Mouse (Mus musculus) frontal cortex, adult 2 months (tissue): ENCODE data around the gene Tmco1. TPM values are rescaled to one million over a fixed set of nuclear protein-coding genes. Genes with fewer than 3 reads are reported as not detected.

ENCODE experiments used
- DNase-seq, 2 experiments: peaks; one replicate each; pipeline ENCODE4 v3.0.0; 2022; ENCODE audit warnings: low spot score in 1 of 2; ENCODE audit errors: extremely low spot score in 1 of 2
- polyA plus RNA-seq: library from polyadenylated mRNA; depleted of rRNA; stranded (reverse); fragments of >200 nt; gene quantifications from 2 replicates; pipeline ENCODE4 v1.2.3, GENCODE M21; 2012

The Tmco1 gene
- polyA plus RNA-seq, 1 experiment, result 64.0 TPM

DNA sequence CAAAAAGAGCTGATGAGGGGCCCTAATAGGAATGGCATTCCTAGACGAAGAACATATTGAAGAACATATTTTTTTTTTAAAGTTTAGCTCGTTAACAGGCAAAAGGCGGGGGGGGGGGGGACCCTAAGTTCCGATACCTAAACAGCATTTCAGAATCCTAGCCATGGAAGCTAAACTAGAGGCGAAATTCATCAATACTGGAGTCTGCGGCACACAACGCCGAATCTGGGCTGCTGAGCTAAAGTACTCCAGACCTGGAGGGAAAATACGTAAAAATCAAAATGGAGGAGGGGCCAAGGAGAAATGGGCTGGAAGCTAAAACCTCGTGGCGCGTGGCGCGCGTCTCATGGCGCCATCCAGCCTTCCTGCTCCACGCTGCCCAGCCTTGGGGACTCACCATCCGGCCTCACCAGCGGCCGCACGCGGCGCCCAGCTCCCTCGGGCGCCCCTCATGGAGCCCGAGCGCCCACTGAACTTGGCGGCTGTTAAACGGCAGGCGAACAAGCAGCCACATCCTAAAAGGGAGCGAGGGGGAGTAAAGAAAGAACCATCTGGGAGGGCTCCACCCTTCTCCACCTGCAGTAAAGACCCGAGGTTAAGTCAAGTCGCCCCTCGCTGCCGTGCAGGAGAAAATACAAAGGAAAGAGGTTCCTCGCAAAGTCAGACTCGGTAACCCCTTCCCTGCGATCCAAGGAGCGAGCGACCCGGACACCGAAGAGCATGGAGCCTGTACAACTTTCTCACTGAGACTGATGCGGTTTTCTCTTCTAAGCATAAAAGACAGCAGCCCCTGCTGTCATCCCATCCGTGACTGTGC lies 24.5 kb upstream of the Tmco1 start:
- DNase-seq, result peak; percentile 41 to 69

- DNase-seq, result peak in 1 of 2 experiments; percentile 50
Observed at GRCm38 (mm10) chr1:167284258-167284836, 23.8 kb upstream of the Tmco1 start.

GRCm38 (mm10) chr1:167284837-167285319 lies 23.3 kb upstream of the Tmco1 start:
- DNase-seq, result peak; percentile 64 to 83

GRCm38 (mm10) chr1:167285320-167285355 lies 23.0 kb upstream of the Tmco1 start, which contains the start of gene Uck2:
Uck2 (minus strand) TSS chr1:167285320.
- no peak for DNase-seq

- no peak for DNase-seq
Observed at GRCm38 (mm10) chr1:167285356-167285755, 22.8 kb upstream of the Tmco1 start.

DNA sequence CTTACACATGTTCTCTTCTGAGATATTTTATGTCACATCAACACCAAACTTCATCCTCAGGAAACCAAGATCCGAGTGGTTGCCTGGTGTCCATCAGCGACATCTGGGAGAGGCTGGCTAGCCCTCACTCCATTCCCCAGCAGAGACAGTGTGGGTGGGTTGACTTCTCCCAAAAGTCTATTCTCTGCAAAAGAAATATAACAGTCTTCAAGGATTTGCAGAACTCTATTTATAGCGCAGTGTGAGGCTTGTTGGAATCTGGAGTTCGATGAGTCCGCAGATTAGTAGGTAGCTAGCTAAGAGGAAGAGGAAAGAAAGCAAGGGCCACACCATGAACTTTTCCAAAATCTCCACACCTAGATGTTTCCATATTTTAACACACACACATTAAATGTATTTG lies 21.0 kb upstream of the Tmco1 start:
- peak in 1 of 2 experiments; percentile 41 for DNase-seq

GRCm38 (mm10) chr1:167288665-167289538 lies 19.3 kb upstream of the Tmco1 start:
- no peak for DNase-seq

GRCm38 (mm10) chr1:167289567-167290262 lies 18.5 kb upstream of the Tmco1 start:
- no peak for DNase-seq

DNA sequence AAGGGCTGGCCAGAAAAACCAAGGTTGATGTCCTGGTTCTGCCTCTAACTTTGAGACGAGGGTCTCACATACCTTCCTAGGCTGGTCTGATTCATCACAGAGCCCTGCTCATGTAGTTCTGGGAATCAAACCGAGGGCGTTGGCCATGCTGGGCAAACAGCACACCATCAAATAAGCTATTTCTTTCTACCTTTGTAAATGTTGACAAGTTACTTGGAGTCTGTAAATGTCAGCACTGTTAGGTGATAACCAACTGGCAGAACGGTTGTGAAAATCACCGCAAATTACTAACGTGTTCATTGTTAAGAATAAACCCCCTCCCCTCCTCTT lies 17.9 kb upstream of the Tmco1 start:
- no peak for DNase-seq

GRCm38 (mm10) chr1:167291610-167292009 lies 16.6 kb upstream of the Tmco1 start:
- no peak for DNase-seq

DNA sequence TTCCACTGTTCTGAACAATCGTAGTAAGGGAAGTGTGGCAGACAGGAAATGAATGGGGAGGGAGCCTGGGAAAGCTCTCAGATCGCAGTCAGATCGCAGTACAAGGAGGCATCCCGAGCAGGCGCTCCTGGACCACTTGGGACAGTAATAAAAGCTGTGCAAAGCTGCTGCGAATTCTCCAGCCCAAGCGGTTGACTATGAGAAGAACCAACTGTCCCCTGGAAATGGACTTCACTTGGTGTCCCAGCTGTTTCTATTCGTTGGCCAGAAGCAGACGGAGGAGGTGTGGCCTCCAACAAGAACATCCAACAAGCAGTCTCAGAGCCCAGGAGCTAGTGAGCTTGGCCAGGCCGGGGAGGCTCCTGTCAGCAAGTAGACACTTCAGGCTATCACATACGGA lies 15.7 kb upstream of the Tmco1 start:
- DNase-seq, result no peak

DNA sequence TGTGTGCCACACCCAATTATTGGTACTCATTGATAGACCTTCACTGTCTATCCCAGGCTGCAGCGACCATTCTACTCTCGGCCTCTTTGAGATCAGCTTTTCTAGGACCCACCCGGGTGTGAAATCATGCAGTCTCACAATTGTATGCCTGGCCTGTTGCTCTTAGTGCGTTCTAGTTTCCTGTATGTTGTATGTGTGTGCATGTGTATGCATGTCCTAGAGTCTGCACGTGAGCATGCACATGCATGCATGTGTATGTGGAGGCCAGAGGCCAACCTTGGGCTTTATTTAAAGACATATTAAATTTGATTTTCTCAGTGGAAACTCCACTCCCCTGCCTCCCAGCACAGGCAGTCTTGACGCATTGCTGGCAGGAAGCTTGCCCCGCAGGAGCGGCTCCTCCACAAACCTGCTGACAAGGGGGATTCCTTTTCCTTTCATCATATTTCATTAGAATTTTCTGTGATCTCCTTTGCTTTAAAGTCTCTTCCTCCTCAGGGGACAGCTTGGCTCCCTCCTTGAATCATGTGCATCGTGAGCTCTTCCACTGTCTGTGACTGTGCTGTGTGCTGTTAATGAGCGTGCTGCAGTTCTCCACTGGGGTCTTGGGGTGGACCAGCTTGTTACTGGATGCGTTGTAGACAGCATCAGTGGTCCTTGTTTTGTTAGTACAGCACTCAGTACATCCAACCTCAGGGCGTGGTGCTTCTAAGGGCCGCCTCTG lies 12.3 kb upstream of the Tmco1 start:
- DNase-seq, result no peak

DNA sequence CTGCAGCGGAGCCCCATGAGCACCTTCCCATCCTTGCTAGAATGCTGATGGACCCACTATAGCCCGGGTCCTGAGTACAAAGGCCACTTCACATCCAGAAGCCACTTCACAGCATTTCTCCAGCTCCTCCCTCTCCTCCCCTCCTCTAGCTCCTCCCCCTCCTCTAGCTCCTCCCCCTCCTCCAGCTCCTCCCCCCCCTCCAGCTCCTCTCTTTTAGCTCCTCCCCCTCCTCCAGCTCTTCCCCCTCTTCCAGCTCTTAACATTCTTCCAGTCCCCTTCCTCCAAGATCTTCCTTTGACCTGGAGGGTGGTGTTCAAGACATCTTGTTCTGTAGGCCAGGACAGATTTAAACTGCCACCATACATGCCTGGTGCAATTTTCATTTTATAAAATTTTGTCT lies 8.1 kb upstream of the Tmco1 start:
- DNase-seq, result no peak

GRCm38 (mm10) chr1:167305501-167306137 lies 2.6 kb upstream of the Tmco1 start:
- no peak for DNase-seq

DNA sequence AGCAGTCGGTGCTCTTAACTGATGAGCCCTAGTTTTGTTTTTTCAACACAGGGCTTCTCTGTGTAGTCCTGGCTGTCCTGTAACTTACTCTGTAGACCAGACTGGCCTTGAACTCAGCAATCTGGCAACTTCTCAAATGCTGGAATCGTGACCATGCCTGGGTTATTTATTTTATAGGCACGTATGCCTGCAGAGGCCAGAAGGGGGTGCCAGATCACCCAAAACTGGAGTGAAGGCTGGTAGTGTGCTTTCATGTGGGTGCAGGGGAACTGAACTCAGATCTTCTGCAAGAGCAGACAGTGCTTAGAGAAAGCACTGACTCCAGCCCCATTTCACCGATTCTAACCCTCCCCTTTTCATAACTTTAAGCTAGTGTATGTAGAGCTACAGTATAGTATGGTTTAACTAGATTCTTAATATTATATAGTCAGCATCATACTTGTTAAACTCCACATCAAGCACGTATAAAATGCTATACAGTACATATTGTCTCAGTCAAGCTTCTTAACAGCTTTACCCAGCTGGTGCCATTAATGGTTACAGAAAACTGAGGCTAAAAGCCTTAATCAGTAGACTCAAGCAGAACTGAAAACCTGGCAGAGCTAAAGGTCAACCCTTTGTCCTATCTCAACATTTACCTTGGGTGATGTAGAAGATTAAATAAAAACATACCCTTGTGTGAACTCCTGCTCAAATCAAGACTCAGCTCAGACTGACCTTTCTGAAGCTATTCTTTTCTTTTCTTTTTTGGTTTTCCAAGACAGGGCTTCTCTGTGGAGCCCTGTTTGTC lies 1.5 kb upstream of the Tmco1 start:
- peak in 1 of 2 experiments; percentile 61 for DNase-seq

- DNase-seq, result no peak
Observed at GRCm38 (mm10) chr1:167307674-167308073, 504 bp upstream of the Tmco1 start.

DNA sequence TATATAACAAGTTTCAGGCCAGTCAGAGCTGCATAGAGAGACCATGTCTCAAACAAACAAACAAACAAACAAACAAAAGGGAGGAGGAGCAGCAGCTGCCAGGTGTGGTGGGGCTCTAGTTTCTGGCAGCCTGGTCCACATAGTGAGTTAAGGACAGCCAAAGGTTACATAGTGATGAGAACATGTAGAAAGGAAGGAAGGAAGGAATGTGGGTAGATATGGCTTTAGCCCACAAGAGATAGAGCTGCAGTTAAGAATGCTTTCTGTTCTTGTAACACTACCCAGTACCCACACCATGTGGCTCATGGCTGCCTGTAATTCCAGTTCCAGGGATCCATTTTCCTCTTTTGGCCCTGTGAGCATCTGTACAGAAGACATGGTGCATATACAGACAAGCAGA lies 4.2 kb downstream of the Tmco1 start:
- DNase-seq, result no peak

DNA sequence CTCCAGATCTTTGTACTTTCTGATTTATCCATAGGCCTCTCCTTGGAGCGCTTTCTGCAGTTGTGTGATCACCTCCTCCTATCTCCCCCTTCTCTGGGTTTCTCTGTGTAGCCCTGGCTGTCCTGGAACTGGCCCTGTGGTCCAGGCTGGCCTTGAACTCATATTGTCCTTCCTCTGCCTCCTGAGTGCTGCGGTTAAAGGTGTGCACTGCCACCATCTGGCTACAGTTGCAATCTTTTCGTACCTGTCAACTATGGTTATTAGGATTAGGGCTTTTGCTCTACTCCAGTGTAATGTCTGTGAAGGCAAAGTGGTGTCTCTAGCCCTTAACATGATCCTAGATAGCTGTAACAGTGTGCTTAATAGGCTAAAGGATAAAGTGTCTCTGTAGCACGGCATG lies 5.0 kb downstream of the Tmco1 start:
- DNase-seq, result no peak

DNA sequence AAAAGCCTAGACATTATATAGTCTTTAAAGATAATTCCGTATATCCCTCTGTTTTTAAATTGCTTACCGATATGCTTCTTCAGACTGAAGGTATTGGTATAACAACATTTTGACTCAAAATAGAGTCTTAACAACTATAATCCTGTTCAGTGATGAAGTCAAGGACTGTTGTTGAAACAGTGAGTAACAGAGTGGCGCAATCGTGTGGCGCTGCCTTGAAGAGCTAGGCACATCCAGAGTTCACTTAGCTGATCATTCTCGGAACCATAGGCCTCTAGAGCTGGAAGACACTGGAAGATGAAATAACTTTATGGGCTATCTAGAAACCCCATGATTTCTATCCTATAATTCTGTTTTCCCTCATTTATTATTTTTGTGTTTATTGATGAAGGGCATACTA lies 13.5 kb downstream of the Tmco1 start:
- DNase-seq, result no peak
